Mouse (Mus musculus) heart, embryonic 16.5 days (tissue): ENCODE results near the gene Hspb7. TPM values are rescaled to one million over a fixed set of nuclear protein-coding genes. Genes with fewer than 3 reads are reported as not detected.
A peak's percentile ranks its signal among the peaks of the same experiment; 100 is the strongest.

Experiments
- ATAC-seq: fragments of 200-750 bp; cut with Nextera tagmentation; replicated peaks from 2 replicates; pipeline ENCODE4 v1.8.0; 2017; ENCODE audit warnings: moderate number of reproducible peaks; ENCODE audit not compliant: insufficient read depth, low FRiP score; ENCODE audit errors: extremely low read depth
- H3K27ac ChIP-seq: fragments of 300-500 bp; sonication (generic); 2 replicates; pipeline ENCODE4 v1.5.1; 2014; ENCODE audit warnings: mild to moderate bottlenecking, low read length, control low read depth, moderate library complexity
- H3K27me3 ChIP-seq: fragments of 300-500 bp; sonication (generic); 2 replicates; pipeline ENCODE4 v1.6.1; 2014; ENCODE audit warnings: low read length, mixed read lengths; ENCODE audit not compliant: control insufficient read depth, insufficient read depth
- H3K36me3 ChIP-seq: fragments of 300-500 bp; sonication (generic); 2 replicates; pipeline ENCODE4 v1.6.1; 2014; ENCODE audit not compliant: control insufficient read depth, insufficient read depth
- H3K4me1 ChIP-seq: fragments of 300-500 bp; sonication (generic); 2 replicates; pipeline ENCODE4 v1.6.1; 2014; ENCODE audit warnings: low read length, mixed read lengths; ENCODE audit not compliant: control insufficient read depth, insufficient read depth
- H3K4me2 ChIP-seq: fragments of 300-500 bp; sonication (generic); 2 replicates; pipeline ENCODE4 v1.6.1; 2014; ENCODE audit warnings: low read depth, mild to moderate bottlenecking, control low read depth, low read length
- H3K4me3 ChIP-seq: fragments of 300-500 bp; sonication (generic); 2 replicates; pipeline ENCODE4 v1.5.1; 2014; ENCODE audit warnings: mild to moderate bottlenecking, control low read depth, low read length
- H3K9ac ChIP-seq: fragments of 300-500 bp; sonication (generic); 2 replicates; pipeline ENCODE4 v1.6.1; 2014; ENCODE audit warnings: low read length, control low read depth
- H3K9me3 ChIP-seq: fragments of 300-500 bp; sonication (generic); replicated peaks from 2 replicates; pipeline ENCODE4 v1.6.1; 2016; ENCODE audit warnings: low read length; ENCODE audit not compliant: control insufficient read depth
- WGBS: fragments of 180-500 bp; shearing (Covaris S2); extraction: QIAGEN DNeasy Blood & Tissue Kit; methylation state at CpG from one replicate; pipeline ENCODE4 v1.1.7; 2014; 5-methylcytosine and 5-hydroxymethylcytosine counted together
- polyA plus RNA-seq: library from polyadenylated mRNA; unstranded; fragments of >200 nt; fragmentation: Nextera tagmentation; extraction: Ambion mirVana; gene quantifications from 2 replicates; pipeline ENCODE4 v1.2.1, GENCODE M21; 2015

Gene Hspb7
- polyA plus RNA-seq, 1 experiment from 2014 or later = 293 TPM

- Histone ChIP-seq H3K4me1 (no peaks in the 10 kb centered on the region; the same call in 1 of the 2 replicates), H3K9ac (no peak overlapping the region), H3K4me2 (no peak overlapping the region), H3K9me3 (no peaks in the 10 kb centered on the region), H3K27me3 (peaks cover 1% of the 10 kb centered on the region), H3K4me3 (no peak overlapping the region), H3K27ac (no peak overlapping the region), H3K36me3 (no peaks in the 10 kb centered on the region)
- no peak for ATAC-seq
- WGBS = 71% methylated on average over 18 of the region's 18 CpGs
These were observed 31.0 kb upstream of the Hspb7 start for GRCm38 (mm10) chr4:141389366-141390150.

- ATAC-seq = no peak
- Histone ChIP-seq H3K27ac (no peak overlapping the region), H3K4me2 (no peak overlapping the region), H3K9me3 (no peaks in the 10 kb centered on the region), H3K27me3 (no peaks in the 10 kb centered on the region; the same call in 1 of the 2 replicates), H3K9ac (no peak overlapping the region), H3K4me3 (no peak overlapping the region), H3K36me3 (no peaks in the 10 kb centered on the region), H3K4me1 (peaks cover 5% of the 10 kb centered on the region; the same call in 1 of the 2 replicates)
- WGBS = 74% methylated on average over 12 of the region's 12 CpGs
These were observed 29.3 kb upstream of the Hspb7 start for GRCm38 (mm10) chr4:141391293-141391692.

- Histone ChIP-seq H3K4me3 (peak overlapping the region; percentile 19), H3K4me2 (peak overlapping the region; percentile 45), H3K9ac (no peak overlapping the region), H3K36me3 (no peaks in the 10 kb centered on the region), H3K27me3 (no peaks in the 10 kb centered on the region; the same call in 1 of the 2 replicates), H3K4me1 (peaks cover 5% of the 10 kb centered on the region; the same call in 1 of the 2 replicates), H3K9me3 (no peaks in the 10 kb centered on the region), H3K27ac (no peak overlapping the region)
- ATAC-seq = no peak
- WGBS = 16% methylated on average over 16 of the region's 16 CpGs
These were observed 25.8 kb upstream of the Hspb7 start for GRCm38 (mm10) chr4:141394751-141395150.

DNA sequence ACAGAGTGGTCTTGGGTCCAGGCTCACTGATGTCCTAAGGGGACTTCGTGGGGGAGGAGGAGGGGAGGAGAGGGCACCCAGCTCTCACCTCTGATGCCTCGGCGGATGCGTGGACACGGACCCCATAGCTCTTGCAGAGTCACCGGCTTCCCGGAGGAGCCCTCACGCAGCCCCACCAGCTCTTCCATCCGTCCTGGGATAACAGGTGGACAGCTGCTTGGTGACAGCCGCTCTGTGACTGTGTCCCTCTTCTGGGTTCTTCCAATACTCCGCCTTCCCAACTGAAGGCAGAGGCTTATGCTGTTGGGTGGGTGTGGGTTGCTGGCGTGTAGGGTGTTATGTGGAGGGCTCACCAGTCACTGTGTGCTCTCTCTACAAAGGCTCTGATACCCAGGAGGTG lies 22.7 kb upstream of the Hspb7 start:
- H3K27me3 ChIP-seq = no peaks in the 10 kb centered on the region; the same call in 1 of the 2 replicates
- H3K4me3 ChIP-seq = no peak overlapping the region
- no peak overlapping the region for H3K9ac ChIP-seq
- no peak overlapping the region for H3K4me2 ChIP-seq
- peaks cover 5% of the 10 kb centered on the region; the same call in 1 of the 2 replicates for H3K4me1 ChIP-seq
- no peak overlapping the region for H3K27ac ChIP-seq
- no peaks in the 10 kb centered on the region for H3K9me3 ChIP-seq
- 73% methylated on average over 12 of the region's 12 CpGs for WGBS
- H3K36me3 ChIP-seq = no peaks in the 10 kb centered on the region
- no peak for ATAC-seq

DNA sequence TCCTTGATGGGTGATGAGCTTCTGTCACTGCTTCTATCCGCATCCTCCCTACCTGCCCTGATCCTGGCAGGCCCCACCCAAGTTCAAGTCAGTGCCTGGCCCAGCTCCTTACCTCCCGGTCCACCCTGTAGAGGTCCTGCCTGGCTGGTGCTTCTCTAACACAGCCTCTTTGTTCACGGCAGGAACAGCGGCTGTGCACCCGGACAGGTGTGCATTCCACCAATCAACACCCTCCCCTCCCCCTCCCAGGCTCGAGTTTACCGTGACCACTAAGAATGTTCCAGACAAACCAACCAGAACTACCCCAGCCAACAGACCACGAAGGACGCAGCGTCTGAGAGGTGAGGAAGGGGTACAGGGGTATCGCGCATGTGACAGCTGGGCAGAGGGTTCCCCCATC lies 22.0 kb upstream of the Hspb7 start, which contains the start of gene Clcnka:
Clcnka (minus strand) TSS at position 180 of the 400 bp plus-strand sequence.
- 44% methylated on average over 12 of the region's 12 CpGs for WGBS
- peaks cover 5% of the 10 kb centered on the region; the same call in 1 of the 2 replicates for H3K4me1 ChIP-seq
- ATAC-seq = no peak
- H3K9me3 ChIP-seq = no peaks in the 10 kb centered on the region
- H3K9ac ChIP-seq = no peak within 1 kb of the TSS
- no peak within 1 kb of the TSS for H3K27ac ChIP-seq
- H3K4me3 ChIP-seq = no peak within 1 kb of the TSS
- no peak within 1 kb of the TSS for H3K4me2 ChIP-seq
- no peaks in the 10 kb centered on the region for H3K27me3 ChIP-seq
- no peaks in the 10 kb centered on the region for H3K36me3 ChIP-seq

GRCm38 (mm10) chr4:141400171-141400570 lies 20.4 kb upstream of the Hspb7 start:
- H3K4me1 ChIP-seq = 0 out of 2 replicates have a peak, but pooled peaks cover 2% of the 10 kb centered on the region
- no peak overlapping the region for H3K4me3 ChIP-seq
- H3K27me3 ChIP-seq = peaks cover 3% of the 10 kb centered on the region; the same call in 1 of the 2 replicates
- no peak overlapping the region for H3K4me2 ChIP-seq
- H3K9me3 ChIP-seq = no peaks in the 10 kb centered on the region
- no peak for ATAC-seq
- no peak overlapping the region for H3K27ac ChIP-seq
- no peak overlapping the region for H3K9ac ChIP-seq
- H3K36me3 ChIP-seq = no peaks in the 10 kb centered on the region
- 83% methylated on average over 15 of the region's 15 CpGs for WGBS

GRCm38 (mm10) chr4:141404518-141405313 lies 15.9 kb upstream of the Hspb7 start:
- peak overlapping the region; percentile 53 for H3K4me2 ChIP-seq
- ATAC-seq = peak; percentile 68
- 10% methylated on average over 15 of the region's 15 CpGs for WGBS
- H3K4me3 ChIP-seq = no peak overlapping the region
- no peaks in the 10 kb centered on the region for H3K9me3 ChIP-seq
- peaks cover 3% of the 10 kb centered on the region; the same call in 1 of the 2 replicates for H3K27me3 ChIP-seq
- H3K9ac ChIP-seq = peak overlapping the region; percentile 53; the same call in 1 of the 2 replicates
- peaks cover 17% of the 10 kb centered on the region for H3K4me1 ChIP-seq
- H3K27ac ChIP-seq = no peak overlapping the region
- no peaks in the 10 kb centered on the region for H3K36me3 ChIP-seq

DNA sequence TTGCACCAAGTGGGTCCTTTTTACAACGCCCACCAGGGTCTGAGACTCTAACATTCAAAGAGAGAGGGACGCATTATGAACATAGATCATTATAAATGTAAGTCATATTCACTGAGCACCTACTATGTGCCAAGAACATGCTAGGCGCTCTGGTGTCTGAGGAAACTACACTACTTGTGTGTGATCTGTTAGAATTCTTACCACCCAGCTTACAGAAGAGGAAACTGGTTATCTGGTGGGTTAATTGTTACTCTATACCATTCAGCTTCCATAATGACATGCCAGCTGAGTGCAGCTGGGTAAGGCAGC lies 15.3 kb upstream of the Hspb7 start:
- peaks cover 3% of the 10 kb centered on the region; the same call in 1 of the 2 replicates for H3K27me3 ChIP-seq
- 80% methylated on average over 3 of the region's 3 CpGs for WGBS
- no peak overlapping the region for H3K4me3 ChIP-seq
- no peak overlapping the region for H3K4me2 ChIP-seq
- no peaks in the 10 kb centered on the region for H3K9me3 ChIP-seq
- peaks cover 17% of the 10 kb centered on the region for H3K4me1 ChIP-seq
- H3K9ac ChIP-seq = 0 out of 2 replicates have a peak overlapping the region, but pooled peaks have one; percentile 7
- H3K36me3 ChIP-seq = no peaks in the 10 kb centered on the region
- H3K27ac ChIP-seq = no peak overlapping the region
- ATAC-seq = no peak
